Mouse (Mus musculus) adrenal gland, postnatal 25 days (tissue): ENCODE measurements around the gene Col16a1. TPM values are rescaled to one million over a fixed set of nuclear protein-coding genes. Genes with fewer than 3 reads are reported as not detected.

ENCODE experiments used
- DNase-seq: peaks from one replicate; pipeline ENCODE4 v3.0.0; 2021; ENCODE audit warnings: mixed read lengths
- total RNA-seq: library from RNA; stranded (reverse); gene quantifications from 2 replicates; pipeline ENCODE4 v1.2.3, GENCODE M21; 2021

Col16a1 gene
- total RNA-seq, 1 experiment from 2014 or later = 14.8 TPM

DNA sequence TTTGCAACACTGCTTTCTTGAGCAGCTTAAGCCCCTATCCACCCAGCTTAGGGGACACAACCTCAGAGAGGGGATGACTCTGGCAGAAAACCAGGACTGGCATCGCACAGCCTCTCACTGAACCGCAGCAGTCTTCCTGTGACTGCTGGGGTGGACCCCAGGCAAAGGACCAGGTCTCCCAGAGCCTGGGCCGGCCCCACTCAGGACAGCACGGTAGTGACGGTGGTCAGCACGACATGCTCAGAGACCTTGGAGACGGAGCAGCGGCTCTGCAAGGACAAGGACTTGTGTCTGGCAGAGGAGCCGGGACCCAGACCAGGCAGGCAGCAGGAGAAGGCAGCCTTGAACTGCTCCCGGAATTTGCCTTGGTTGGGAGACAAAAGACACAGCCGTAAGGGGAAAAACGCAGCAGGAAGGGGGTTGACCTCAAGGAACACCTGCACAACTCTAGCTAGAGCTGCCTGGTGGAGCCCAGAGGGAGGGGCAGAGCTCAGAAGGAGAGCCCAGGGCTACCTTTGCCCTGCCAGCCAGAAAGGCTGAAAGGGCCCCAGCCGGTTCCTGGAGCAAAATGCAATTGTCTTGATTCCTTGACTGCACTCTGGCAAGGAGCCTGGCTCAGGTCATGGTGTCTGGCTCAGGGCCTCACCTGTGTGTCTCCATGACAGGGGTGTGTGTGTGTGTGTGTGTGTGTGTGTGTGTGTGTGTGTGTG, 83.2 kb downstream of the Col16a1 start:
- DNase-seq = peak; percentile 35

DNA sequence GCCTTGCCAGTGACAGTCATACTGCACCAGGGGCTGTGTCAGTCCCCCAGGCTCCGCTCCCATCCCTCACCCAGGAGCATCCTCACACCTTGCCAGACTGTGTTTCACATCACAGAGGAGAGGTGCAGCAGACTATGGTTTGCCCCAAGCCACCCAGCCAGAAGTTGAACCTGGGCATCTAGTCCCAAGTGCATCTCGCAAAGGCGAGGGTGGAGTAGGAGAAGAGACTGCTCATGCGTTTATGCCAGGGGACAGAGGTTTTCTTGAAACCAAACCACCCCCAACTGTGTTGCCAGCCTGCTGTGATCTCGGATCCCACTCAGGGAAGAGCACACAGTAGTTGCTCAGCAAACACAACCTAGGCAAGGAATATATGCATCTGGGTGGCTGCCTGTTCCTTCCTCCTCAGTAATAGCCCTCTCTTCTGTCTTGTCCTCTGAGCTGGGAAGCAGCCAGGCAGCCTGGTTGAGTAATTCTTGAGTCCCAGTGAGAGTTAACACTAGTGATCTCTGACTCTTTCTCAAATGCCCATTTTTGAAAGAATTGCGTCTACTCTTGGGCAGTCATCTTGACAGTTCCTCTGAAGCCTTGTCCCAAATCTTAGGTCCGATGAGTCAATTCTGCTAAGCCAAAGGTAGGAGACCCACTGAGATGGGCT, 83.9 kb downstream of the Col16a1 start:
- no peak for DNase-seq

DNA sequence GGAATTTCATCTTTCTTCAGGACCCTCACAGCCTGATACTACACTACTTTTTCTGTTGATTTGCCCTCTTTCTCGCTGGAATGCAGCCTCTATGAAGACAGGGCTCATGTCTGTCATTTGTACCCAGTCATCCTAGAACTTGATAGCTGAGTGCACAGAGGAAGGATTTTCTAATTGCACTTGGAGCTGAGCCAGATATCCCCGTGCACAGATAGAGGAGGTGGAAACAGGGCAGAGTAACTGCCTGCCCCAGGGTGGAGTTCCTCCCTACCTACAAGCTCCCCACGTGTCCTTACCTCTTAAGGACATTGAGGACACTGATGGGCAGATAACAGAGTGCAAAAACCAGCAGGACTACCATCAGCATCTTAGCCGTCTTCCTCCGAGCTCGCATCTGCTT, 85.8 kb downstream of the Col16a1 start:
- no peak for DNase-seq

DNA sequence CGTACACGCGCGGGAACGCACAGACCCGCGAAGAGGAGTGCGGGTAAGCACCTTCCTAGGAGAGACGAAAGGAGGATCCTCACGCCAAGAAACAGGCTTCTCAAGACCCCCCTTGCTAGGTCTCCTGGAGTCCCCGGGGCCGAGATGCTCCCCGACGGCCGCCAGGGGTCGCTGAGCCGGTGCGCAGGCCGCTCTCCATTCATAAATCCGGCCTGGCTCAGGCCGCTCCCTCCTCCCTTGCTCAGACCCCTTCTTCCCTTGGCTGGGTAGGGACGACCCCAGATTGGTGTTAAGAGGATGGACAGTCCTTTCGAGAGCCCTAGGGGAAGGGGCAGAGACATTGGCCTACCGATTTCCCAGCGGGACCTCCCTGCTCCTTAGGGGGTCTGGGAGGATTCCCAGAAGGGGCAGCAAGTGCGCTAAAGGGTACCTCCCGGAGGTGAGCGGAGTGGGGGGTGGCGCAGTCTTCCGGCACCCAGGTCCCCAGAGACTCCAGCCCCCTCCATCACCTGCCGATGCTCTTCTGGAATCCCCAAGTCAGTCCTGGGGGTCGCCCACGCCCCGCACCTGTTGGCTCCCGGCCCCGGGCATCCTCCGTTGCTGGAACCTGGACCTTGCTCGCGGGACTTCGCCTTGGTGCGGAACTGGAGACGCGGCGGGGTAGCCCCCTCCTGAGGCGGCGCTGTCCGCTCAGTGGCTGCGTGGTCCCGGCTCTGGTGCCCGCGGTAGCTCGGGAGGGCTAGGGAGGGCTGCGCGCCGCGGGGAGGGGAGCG, 91.0 kb downstream of the Col16a1 start:
- peak; percentile 80 for DNase-seq

DNA sequence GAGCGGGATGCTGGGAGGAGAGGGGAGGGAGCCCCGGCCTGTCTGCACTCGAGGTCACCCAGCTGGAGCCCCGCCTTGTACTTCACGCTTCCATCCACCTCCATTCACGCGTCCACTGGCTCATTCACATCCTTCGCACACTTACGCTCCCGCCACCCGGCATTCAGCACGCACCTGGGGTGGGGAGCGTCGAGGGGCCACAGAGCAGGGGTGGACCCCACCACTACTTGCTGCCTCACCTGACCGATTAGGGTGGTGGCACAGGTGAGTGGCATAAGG, 91.5 kb downstream of the Col16a1 start, which contains the start of gene Hcrtr1:
Gene Hcrtr1 (minus strand): TSS at position 146 of the 279 bp plus-strand sequence.
- DNase-seq = no peak

DNA sequence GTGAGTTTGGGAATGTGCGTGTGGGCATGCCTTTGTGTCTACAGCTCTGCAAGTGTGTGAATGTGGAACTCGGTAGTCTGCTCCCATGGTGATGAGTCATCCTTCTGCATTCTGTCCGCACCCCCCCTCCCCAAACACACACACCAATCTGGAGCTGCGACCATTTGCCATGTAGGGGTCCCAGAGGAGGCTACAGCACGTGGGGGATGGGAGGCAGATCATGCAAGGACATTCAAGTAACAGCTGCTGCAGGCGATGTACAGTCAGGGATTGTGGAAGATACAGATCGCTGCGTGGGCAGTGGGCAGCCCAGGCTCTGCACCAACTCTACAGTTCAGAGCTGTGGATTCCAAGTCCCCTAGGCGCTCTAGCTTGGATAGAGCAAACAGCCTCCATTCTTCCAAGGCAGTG, 93.4 kb downstream of the Col16a1 start:
- DNase-seq = no peak

DNA sequence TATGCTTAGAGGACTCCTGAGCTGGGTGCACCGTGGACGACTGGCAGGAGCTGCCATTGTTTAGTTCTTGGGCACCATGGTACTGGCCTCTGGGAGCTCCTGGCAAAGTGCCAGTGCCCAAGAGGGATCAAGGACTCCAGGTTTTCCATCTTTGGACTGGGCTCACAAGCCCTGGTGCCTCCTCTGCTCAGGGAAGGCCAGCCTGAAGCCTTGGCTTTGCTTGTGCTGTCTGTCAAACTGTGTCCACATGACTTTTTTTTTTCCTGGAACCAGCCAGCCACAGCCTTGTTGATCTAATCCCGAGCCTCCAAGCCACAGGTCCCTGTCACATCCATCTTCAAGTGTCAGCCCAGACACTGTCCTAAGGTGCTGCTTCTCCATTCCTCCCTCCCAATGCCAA, 94.1 kb downstream of the Col16a1 start:
- DNase-seq = peak; percentile 49

DNA sequence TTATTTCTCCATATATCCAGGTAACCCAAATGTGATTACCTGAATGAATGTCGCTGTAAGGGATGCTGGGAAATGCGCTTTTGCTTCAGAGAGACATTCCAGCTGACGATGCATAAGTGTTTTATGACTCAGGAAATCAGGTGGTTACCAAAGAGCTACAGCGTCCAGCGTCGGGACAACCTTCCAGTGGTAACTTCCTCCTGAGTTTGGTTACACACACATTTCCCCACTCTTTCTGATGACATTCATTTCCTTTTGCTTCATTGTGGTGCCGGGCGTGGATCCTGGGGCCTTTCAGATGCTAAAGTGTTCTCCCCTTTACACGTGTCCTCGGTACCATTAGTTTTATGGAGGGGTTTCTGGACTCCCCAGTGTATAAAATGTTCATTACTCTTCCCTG, 100.8 kb downstream of the Col16a1 start:
- no peak for DNase-seq

Other genes starting within 250 kb of the Col16a1 start
- gene Ptp4a2, start 236.6 kb upstream of the Col16a1 start, total RNA-seq = 401 TPM in 2 replicates
- gene Spocd1, start 118.6 kb upstream of the Col16a1 start, total RNA-seq = 0.86 and 3.4 TPM in 2 replicates
- gene Adgrb2, start 63.0 kb upstream of the Col16a1 start, total RNA-seq = 22.7 and 29.8 TPM in 2 replicates
- gene Pef1, start 54.7 kb downstream of the Col16a1 start, total RNA-seq = 68.0 and 70.3 TPM in 2 replicates
- gene Hcrtr1, start 91.5 kb downstream of the Col16a1 start, total RNA-seq = 0.57 and 0.76 TPM in 2 replicates
- 77.1 and 111 TPM in 2 replicates for gene Tinagl1, start 127.3 kb downstream of the Col16a1 start, total RNA-seq
- gene Gm853, start 174.6 kb downstream of the Col16a1 start, total RNA-seq = not detected in 2 replicates
- 0.85 and 0.90 TPM in 2 replicates for gene Serinc2, start 231.4 kb downstream of the Col16a1 start, total RNA-seq